Mouse (Mus musculus): Measurements from ENCODE around the gene Pxdc1.
A peak's percentile ranks its signal among the peaks of the same experiment; 100 is the strongest.

The Pxdc1 gene

DNA sequence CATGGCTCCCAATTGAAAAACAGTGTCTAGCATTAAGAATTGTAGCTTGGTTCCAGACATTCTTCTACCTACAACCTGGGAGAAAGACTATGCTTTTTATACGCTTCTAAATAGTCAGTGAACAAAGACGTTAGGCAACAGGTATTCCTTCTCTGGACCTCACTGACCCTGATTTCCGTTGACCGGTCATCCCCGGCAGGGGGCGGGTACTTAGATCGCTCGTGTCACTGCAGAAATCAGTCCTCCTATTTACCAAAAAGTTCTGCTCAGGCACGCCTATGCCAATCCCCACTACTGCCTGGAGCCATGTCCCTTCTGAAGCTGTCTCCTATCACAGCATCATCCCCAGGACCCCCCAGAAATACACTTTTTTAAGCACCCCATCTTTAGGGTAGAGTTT is at the start of gene Pxdc1:
Gene Pxdc1, minus strand, starts transcription at position 96 of the 400 bp plus-strand sequence.
- DNase-seq (ENCODE audit: low read depth) = no peak

- no peak for DNase-seq (ENCODE audit: low read depth)
Observed at GRCm38 (mm10) chr13:34700630-34701029, 47.3 kb upstream of the Pxdc1 start.

DNA sequence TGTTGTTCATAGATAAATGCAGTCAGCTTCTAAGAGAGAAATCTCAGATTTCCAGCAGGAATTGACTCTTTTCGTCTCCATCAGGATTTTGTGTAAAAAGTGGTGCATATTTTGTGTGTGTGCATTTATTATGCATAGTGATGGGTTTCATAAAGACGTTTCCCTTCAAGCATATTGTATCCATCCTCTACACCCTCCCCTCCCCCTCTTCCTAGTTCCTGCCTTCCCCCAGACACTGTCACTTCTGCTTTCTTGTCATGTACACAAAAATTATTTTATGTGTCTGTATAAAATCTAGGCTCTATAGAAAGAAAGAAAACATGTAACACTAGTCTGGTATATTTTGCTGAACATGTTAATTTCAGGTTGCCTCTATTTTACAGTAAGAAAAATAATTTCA is 46.8 kb upstream of the Pxdc1 start:
- no peak for DNase-seq (ENCODE audit: low read depth)

- DNase-seq (ENCODE audit: low read depth) = peak; percentile 52
Observed at GRCm38 (mm10) chr13:34696734-34697332, 43.5 kb upstream of the Pxdc1 start.

DNA sequence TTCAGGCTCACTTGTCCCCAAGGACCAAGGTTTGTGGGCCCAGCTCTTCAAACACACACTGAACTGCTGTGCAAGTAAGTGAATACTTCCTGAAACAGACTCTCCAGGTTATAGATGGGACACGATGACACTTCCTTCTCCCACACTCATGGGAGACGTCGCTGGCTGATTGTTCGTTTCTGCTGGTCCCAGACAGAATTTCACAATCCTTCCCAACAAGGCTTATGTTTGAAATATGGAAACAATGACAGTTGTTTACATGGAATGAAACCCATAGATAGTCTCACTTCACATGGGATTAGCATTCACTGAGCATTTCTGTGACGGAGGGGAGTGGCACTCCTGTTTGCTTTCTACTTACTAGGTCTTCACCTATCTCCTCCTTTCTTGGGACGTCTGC is 39.8 kb upstream of the Pxdc1 start:
- DNase-seq (ENCODE audit: low read depth) = no peak

GRCm38 (mm10) chr13:34691049-34691448 is 37.8 kb upstream of the Pxdc1 start:
- no peak for DNase-seq (ENCODE audit: low read depth)

- no peak for DNase-seq (ENCODE audit: low read depth)
Observed at GRCm38 (mm10) chr13:34685008-34685765, 31.9 kb upstream of the Pxdc1 start.

GRCm38 (mm10) chr13:34683762-34684488 is 30.6 kb upstream of the Pxdc1 start:
- no peak for DNase-seq (ENCODE audit: low read depth)

DNA sequence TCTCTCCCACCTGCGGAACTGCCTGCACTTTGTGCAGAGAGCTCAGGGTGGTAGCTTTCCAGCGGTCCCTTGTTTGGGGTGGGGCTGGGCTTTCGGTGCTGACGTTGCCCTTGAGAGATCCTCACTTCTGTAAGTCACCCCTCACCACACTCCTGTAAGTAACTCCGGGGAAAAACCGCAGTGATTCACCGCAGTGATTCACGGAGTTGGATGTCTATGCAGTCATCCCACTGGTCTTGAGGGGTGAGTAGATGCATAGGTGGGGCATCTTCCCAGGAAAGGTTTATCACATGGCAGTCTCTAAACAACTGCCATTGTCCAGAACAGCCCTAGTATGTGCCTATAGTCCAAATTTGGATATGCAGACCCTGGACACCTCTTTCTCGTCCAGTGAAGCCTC is 30.0 kb upstream of the Pxdc1 start:
- DNase-seq (ENCODE audit: low read depth) = peak; percentile 80

DNA sequence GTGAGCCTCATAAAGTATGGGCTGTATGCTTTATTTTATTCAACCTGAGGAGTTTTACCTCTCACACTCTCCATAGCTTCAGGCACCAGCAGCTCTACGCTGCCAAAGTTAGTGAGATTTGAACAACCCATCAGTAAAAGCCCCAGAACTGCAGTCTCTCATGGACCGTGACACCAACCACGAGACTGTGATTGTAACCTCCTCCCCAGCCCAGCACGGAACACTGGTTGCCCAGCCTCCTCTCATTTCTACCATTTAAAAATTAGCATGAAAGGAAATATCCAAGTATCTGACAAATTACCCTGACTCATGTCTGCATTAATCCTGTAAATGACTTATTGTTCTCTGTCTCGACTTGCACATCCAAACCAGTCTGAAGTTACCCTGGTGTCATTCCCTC is 23.2 kb upstream of the Pxdc1 start:
- DNase-seq (ENCODE audit: low read depth) = no peak

DNA sequence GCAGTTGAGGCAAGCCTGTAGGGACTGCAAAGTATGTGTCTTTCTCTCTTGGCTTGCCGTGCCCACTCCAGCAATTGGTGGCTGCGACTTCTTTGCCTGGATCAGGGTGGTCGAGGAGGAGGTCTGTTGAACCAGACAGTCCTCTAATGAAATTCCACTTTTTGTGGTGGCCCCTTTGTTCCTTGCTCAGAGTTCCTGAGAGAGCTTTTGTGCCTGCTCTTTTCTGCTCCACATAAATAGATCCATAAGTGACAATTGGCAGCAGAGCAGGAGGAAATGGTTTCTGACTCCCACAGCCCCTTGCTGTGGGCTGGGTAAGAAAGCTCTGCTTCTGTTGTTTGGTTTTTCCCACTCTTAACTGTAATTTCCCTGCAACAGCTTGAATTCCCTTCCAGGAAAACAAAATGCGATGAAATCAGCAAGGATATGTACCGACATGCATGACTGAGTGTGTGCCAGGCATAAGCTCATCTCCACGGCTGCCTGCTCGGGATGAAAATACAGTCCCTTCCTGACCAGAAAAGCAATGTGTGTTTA is 22.6 kb upstream of the Pxdc1 start:
- no peak for DNase-seq (ENCODE audit: low read depth)

DNA sequence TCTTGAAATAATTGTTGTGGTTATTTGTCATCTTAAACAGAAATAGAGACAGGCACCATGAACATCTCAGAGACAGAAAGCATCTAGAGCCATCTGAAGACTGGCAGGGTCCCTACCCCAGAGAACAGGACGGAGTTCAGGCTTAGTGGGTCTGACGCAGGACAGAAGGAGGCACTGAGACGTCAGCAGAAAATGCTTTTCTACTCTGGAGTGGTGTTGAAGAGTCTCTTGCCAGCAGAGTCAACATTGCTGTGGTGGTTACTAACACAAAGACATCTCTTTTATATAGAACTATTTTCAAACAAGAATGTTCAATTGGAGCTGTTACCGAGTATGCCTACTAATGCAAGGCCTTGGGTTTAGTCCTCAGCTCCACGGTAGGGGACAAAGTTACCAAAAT is 20.1 kb upstream of the Pxdc1 start:
- DNase-seq (ENCODE audit: low read depth) = no peak

DNA sequence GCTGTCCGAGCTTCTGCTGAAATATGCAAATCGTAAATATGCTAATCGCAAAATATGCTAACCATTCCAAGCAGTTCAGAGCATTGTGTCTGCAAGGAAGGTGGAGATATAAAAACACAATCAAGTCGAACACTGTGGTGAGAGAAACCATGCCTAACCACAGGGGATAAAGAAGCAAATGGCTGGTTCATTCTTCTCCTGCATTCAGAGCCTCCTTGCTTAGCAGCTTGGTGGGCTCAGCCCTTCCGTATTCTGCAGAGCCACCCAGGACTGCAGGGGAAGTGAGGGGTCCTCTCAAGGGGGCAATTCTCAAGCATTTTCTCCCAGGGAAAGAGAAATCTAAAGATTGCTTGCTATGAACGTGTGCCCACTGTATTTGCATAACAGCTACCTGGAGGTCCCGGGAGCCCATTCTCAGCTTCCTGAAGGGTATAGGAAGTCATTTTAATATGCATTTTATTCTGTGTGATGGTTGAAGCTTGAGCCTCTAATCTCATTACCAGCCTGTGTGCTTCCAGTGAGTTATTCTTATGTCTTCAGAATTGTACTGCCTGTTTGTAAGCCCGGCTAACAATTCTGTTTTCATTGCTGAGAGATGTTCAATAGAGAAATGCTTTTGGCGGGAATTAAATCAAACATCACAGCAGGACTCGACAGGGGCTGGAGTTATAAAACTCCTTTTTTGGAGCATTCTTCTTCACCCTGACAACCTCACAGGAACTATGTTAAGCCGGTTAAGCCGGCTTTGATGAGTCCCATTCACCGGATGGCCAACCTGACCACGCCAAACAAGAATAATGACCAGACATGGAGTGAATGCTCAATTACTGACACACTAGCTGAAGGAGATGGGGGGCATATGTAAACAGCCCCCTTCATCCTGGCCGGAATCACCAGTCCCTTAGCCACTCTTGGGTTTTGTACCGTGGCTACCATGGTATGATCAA is 16.9 kb upstream of the Pxdc1 start:
- no peak for DNase-seq (ENCODE audit: low read depth)

- DNase-seq (ENCODE audit: low read depth) = no peak
Observed at GRCm38 (mm10) chr13:34667197-34667596, 13.9 kb upstream of the Pxdc1 start.

DNA sequence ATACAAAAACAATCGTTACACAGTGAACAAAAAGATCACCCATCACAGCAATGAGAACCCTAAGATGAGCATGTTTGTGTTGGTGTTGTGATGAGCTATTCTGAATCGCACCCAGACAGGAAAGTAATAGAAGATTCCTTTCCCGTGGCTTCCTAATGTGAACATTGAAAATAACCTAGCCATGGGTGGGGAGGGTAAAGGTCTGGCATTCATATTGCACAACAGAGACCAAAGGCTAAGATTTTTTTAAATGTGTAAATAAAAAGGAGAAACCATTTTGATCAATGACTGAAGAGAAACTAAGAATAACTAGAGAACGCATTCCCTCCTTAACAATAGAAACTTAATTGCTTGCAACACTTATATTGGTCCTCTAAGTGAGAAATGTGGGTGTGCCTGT is 11.8 kb upstream of the Pxdc1 start:
- no peak for DNase-seq (ENCODE audit: low read depth)

GRCm38 (mm10) chr13:34663762-34664161 is 10.5 kb upstream of the Pxdc1 start:
- no peak for DNase-seq (ENCODE audit: low read depth)

GRCm38 (mm10) chr13:34659507-34659906 is 6.2 kb upstream of the Pxdc1 start:
- DNase-seq (ENCODE audit: low read depth) = peak; percentile 57

DNA sequence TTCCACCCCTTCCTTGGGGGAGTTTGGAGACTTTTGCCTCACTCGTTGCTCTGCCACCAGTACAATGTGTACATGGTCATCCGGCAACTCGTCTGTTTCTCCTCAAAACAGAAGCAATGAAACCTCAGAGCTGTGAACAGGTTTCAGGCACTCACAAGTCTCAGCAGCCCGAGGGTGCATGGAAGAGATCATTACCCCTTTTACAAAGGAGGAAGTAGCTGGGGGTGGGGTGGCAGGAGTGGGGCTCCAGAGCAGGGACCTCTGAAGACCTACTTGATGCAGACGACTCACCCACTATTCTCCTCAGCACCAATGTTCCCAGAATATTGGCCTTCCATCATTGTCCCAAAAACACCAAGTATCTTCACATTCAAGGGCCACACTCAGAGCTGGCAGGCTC is 3.1 kb upstream of the Pxdc1 start:
- no peak for DNase-seq (ENCODE audit: low read depth)

DNA sequence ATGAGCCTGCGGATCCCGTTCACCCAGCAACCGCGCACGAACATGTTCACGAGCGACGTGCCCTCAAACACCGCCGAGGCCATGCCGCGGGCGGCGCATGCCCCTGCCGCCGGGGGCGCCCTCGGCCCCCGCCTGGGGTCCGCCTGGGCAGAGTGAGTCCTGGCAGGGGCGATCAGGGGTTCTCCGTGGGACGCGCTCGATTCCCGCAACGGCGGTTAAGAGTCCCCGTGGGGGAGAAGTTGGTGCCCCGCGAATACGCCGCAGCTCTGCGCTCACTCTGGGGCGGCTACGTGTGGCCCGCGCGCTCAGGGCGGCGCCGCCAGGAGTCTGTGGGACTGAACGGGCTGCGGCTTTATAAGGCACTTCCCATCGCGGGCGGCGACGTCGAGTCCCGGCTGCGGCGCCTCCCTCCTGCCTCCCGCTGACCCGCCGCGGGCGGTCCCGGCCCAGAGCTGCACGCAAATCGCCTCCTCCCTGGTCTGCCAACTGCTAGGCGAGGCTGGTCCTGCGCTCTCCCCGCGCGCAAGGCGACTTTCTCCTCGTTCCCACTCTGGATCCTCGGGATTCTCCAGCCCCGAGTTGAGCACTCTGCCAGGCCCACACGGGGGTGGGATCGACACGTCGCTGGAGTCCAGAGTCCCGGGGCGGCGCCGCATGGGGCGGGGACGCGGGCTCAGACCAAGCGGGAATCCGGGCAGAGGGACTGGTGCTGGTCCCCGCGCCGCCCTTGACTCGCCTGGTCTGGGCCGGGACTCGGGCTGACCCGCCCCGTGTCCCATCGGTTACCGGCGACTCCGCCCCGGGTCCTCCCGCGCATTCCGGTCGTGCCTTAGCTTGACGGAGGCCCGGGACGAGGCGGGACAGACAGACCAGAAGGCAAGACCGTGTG is 689 bp downstream of the Pxdc1 start:
- peak; percentile 78 for DNase-seq (ENCODE audit: low read depth)

GRCm38 (mm10) chr13:34652016-34652352 is 1.3 kb downstream of the Pxdc1 start:
- no peak for DNase-seq (ENCODE audit: low read depth)

DNA sequence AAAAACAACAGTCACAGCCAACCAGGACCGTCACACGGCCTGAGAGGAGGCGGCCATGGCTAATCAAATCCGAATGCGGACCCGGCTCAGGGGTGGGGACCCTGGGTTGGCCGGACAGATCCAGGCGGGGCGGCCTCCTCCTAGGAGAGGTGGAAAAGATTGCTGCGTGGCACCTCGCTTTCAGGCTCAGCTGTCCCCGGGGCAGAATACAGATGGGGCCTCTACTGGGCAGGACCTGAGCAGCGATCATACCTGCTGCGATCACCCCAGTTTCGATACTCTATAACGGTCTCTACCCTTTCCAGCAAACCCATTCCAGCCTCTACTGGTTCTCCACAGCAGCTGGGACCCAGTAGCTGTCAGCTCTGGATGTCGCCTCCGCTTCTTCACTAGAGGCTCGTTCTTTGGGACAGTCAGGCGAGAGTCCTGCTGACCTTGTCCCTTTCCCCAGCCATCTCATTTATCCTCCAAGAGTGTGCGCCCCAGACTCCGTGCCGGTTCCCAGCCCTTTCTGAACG is 1.8 kb downstream of the Pxdc1 start:
- peak; percentile 49 for DNase-seq (ENCODE audit: low read depth)
